9 mouse cellular contexts compared by ENCODE assay signal in the genomic region with DNA sequence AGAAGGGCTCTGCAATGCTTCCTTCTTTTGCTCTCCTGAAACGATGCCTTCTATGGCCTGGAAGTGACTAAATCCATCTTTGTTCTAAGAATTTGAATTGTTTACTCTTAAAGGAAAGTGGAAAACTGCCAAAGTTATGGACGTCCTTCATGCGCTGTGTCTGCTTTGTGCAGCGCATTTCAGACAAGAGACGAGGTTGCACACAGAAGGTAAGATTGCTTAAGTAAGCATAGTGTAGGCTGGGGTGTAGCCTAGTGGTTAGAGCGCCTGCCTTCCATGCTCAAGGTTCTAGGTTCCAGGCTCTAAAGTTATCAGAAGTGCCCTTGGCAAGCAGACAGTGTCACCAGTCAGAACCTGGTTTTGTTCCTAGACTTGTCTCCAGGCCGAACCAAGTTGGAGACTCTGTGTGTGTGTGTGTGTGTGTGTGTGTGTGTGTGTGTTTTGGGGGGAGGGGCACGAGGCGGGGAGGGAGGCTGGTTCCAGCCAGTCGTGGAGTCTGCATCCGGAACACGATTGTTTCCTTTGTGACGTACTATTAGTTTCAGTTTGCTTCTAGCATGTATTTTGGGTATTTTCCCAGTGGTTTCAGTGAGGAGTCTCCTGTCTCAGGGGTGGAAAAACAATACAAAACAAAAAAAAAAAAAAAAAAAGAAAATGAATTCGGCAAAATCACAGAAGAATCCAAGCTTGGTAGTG.
DNase-seq lines count a peak whose midpoint lies in the region; ATAC-seq and TF ChIP-seq lines count a peak whose summit lies in the region.
"Had no signal": no experiment of that assay in that cellular context is flagged by ENCODE, and none has a peak within 500 bp of the region (broad histone marks: within the 10 kb centered on the region; RNA-seq: fewer than 3 reads in every experiment).

No protein-coding gene starts in this region.

- H3K4me2 ChIP-seq in hindbrain, embryonic 11.5 days (replicated peaks; ENCODE audit: low read depth, low read length) = no peak overlapping the region
- H3K4me2 ChIP-seq: midbrain, embryonic 12.5 days had no signal

- WGBS in hindbrain, embryonic 11.5 days = 83% methylated on average over 14 of the region's 14 CpGs
- WGBS in hindbrain, embryonic 10.5 days = 85% methylated on average over 14 of the region's 14 CpGs
- 28% methylated on average over 14 of the region's 14 CpGs for WGBS in olfactory bulb, adult 2 months

- no peaks in the 10 kb centered on the region for H3K27me3 ChIP-seq in hindbrain, embryonic 11.5 days (ENCODE audit: control insufficient read depth, insufficient read depth, low read length)
- no peaks in the 10 kb centered on the region for H3K27me3 ChIP-seq in hindbrain, embryonic 10.5 days (ENCODE audit: insufficient read depth, poor library complexity, severe bottlenecking)
- H3K27me3 ChIP-seq: midbrain, embryonic 12.5 days had no signal

- intact Hi-C loops in heart, postnatal 10 days (cut with DNase I) = no loop called here

- DNase-seq in hindbrain, embryonic 11.5 days (ENCODE audit: low spot score) = no peak
- DNase-seq in hindbrain, embryonic 10.5 days (ENCODE audit: low spot score) = no peak
- DNase-seq in adrenal gland, adult 2 months = peak; percentile 63
- peak; percentile 36 to 56 for DNase-seq in heart, postnatal 10 days
- DNase-seq in kidney, postnatal 10 days = peak; percentile 79
- DNase-seq in layer of hippocampus, postnatal 14 days (ENCODE audit: low spot score in 2 of 2) = no peak

- TF ChIP-seq POLR2A in olfactory bulb, adult 2 months (IDR thresholded peaks at IDR 0.05; ENCODE audit: insufficient read depth, low read depth, low read length) = no peak

- no peak for TF ChIP-seq CTCF in olfactory bulb, adult 2 months (IDR thresholded peaks at IDR 0.05; ENCODE audit: insufficient read depth, low read depth, low read length)

- H3K4me1 ChIP-seq in hindbrain, embryonic 11.5 days (replicated peaks; ENCODE audit: control insufficient read depth, insufficient read depth, low read length) = no peaks in the 10 kb centered on the region
- H3K4me1 ChIP-seq in hindbrain, embryonic 10.5 days (replicated peaks) = no peaks in the 10 kb centered on the region
- H3K4me1 ChIP-seq in olfactory bulb, adult 2 months (ENCODE audit: control insufficient read depth, insufficient read depth, low read length) = peaks cover 8% of the 10 kb centered on the region; the same call in 1 of the 2 replicates

- H3K27ac ChIP-seq in hindbrain, embryonic 11.5 days (ENCODE audit: low read depth, low read length) = no peak overlapping the region
- no peak overlapping the region for H3K27ac ChIP-seq in hindbrain, embryonic 10.5 days
- H3K27ac ChIP-seq in olfactory bulb, adult 2 months (ENCODE audit: insufficient read depth, low read depth, low read length) = peak overlapping the region; percentile 68
- H3K27ac ChIP-seq: midbrain, embryonic 12.5 days had no signal

- ATAC-seq in hindbrain, embryonic 11.5 days (ENCODE audit: low FRiP score) = 0 out of 2 replicates have a peak, but pooled peaks have one; percentile 54
- no peak for ATAC-seq in megakaryocyte, adult 5-6 weeks (ENCODE audit: poor library complexity, severe bottlenecking)

- H3K9me3 ChIP-seq in hindbrain, embryonic 11.5 days (ENCODE audit: control insufficient read depth, low read length) = no peaks in the 10 kb centered on the region
- 0 out of 2 replicates have a peak, but pooled peaks cover 3% of the 10 kb centered on the region for H3K9me3 ChIP-seq in hindbrain, embryonic 10.5 days

- H3K9ac ChIP-seq in hindbrain, embryonic 11.5 days (ENCODE audit: low read depth, low read length) = no peak overlapping the region
- H3K9ac ChIP-seq: midbrain, embryonic 12.5 days had no signal

- H3K36me3 ChIP-seq in hindbrain, embryonic 11.5 days (ENCODE audit: control insufficient read depth, insufficient read depth, low read length) = no peaks in the 10 kb centered on the region
- no peaks in the 10 kb centered on the region for H3K36me3 ChIP-seq in hindbrain, embryonic 10.5 days
- H3K36me3 ChIP-seq: midbrain, embryonic 12.5 days had no signal

- H3K4me3 ChIP-seq in hindbrain, embryonic 11.5 days (ENCODE audit: low read depth, low read length) = no peak overlapping the region
- no peak overlapping the region for H3K4me3 ChIP-seq in hindbrain, embryonic 10.5 days
- H3K4me3 ChIP-seq in olfactory bulb, adult 2 months (ENCODE audit: insufficient read depth, low read depth, low read length) = peak overlapping the region; percentile 12
- H3K4me3 ChIP-seq: midbrain, embryonic 12.5 days had no signal

Comparison
In these comparisons a context has a peak if more than half of its experiments do, and no peak if none do; other contexts are left out.
1. DNase-seq: peak in adrenal gland, adult 2 months (single experiment), heart, postnatal 10 days (2 of 2) and kidney, postnatal 10 days (single experiment); none in hindbrain, embryonic 11.5 days (single experiment), hindbrain, embryonic 10.5 days (single experiment) and layer of hippocampus, postnatal 14 days (0 of 2).